Mouse (Mus musculus) kidney, adult 18-20 months (tissue): Measurements from ENCODE around the gene Fuom.
"Not testable (repeated sequence)": the region's sequence is repeated elsewhere in the genome, so short reads cannot be mapped to it uniquely, and the experiment has no call there.

ENCODE experiments used
- DNase-seq: peaks from one replicate; pipeline ENCODE4 v3.0.0; 2021

Fuom gene

GRCm38 (mm10) chr7:140101993-140102860 is at the start of gene Fuom:
Fuom (minus strand) TSS chr7:140102441.
- peak; percentile 92 for DNase-seq

- DNase-seq, result no peak
Measured at GRCm38 (mm10) chr7:140144550-140144949, 42.3 kb upstream of the Fuom start.

GRCm38 (mm10) chr7:140141350-140141749 is 39.1 kb upstream of the Fuom start:
- DNase-seq, result peak; percentile 65

- no peak for DNase-seq
Measured at GRCm38 (mm10) chr7:140138021-140138310, 35.7 kb upstream of the Fuom start.

- DNase-seq, result peak; percentile 98
Measured at GRCm38 (mm10) chr7:140137135-140138020, 35.1 kb upstream of the Fuom start, which contains the start of gene Mtg1. Mtg1 (plus strand) TSS chr7:140137564.

GRCm38 (mm10) chr7:140135106-140135770 is 33.0 kb upstream of the Fuom start:
- DNase-seq, result no peak

- DNase-seq, result not testable (repeated sequence)
Measured at GRCm38 (mm10) chr7:140134033-140134432, 31.8 kb upstream of the Fuom start.

GRCm38 (mm10) chr7:140132184-140132583 is 29.9 kb upstream of the Fuom start:
- DNase-seq, result not testable (repeated sequence)

- DNase-seq, result no peak
Measured at GRCm38 (mm10) chr7:140127911-140128310, 25.7 kb upstream of the Fuom start.

- DNase-seq, result no peak
Measured at GRCm38 (mm10) chr7:140126934-140127333, 24.7 kb upstream of the Fuom start.

- no peak for DNase-seq
Measured at GRCm38 (mm10) chr7:140126022-140126350, 23.7 kb upstream of the Fuom start.

- DNase-seq, result peak; percentile 96
Measured at GRCm38 (mm10) chr7:140125278-140126021, 23.2 kb upstream of the Fuom start.

GRCm38 (mm10) chr7:140124382-140124781 is 22.1 kb upstream of the Fuom start:
- no peak for DNase-seq

GRCm38 (mm10) chr7:140122765-140123164 is 20.5 kb upstream of the Fuom start:
- no peak for DNase-seq

GRCm38 (mm10) chr7:140121338-140121910 is 19.2 kb upstream of the Fuom start:
- DNase-seq, result no peak

- no peak for DNase-seq
Measured at GRCm38 (mm10) chr7:140120484-140120883, 18.2 kb upstream of the Fuom start.

GRCm38 (mm10) chr7:140116329-140117054 is 14.3 kb upstream of the Fuom start, which contains the start of gene Echs1:
Echs1 (minus strand) TSS chr7:140116476.
- DNase-seq, result peak; percentile 93

GRCm38 (mm10) chr7:140115583-140116328 is 13.5 kb upstream of the Fuom start, which contains the start of gene Paox:
Paox (plus strand) TSS chr7:140115799.
- DNase-seq, result peak; percentile 63

GRCm38 (mm10) chr7:140111943-140112342 is 9.7 kb upstream of the Fuom start:
- DNase-seq, result no peak

- DNase-seq, result no peak
Measured at GRCm38 (mm10) chr7:140104009-140104408, 1.8 kb upstream of the Fuom start.

GRCm38 (mm10) chr7:140101498-140101897 is 743 bp downstream of the Fuom start:
- no peak for DNase-seq
